Mouse (Mus musculus) midbrain, embryonic 14.5 days (tissue): ENCODE results near the gene Wfdc15a. TPM values are rescaled to one million over a fixed set of nuclear protein-coding genes. Genes with fewer than 3 reads are reported as not detected.
A peak's percentile ranks its signal among the peaks of the same experiment; 100 is the strongest.

ENCODE experiments used
- ATAC-seq: fragments of 200-750 bp; cut with Nextera tagmentation; 2 replicates; pipeline ENCODE4 v1.8.0; 2017; ENCODE audit warnings: moderate number of reproducible peaks, moderate library complexity; ENCODE audit not compliant: low FRiP score, low TSS enrichment
- DNase-seq: peaks from one replicate; pipeline ENCODE4 v3.0.0-alpha.2; 2015
- H3K27ac ChIP-seq: fragments of 300-500 bp; sonication (generic); replicated peaks from 2 replicates; pipeline ENCODE4 v1.5.1; 2014; ENCODE audit warnings: mild to moderate bottlenecking, low read depth, low read length, moderate library complexity
- H3K27me3 ChIP-seq: fragments of 300-500 bp; sonication (generic); 2 replicates; pipeline ENCODE4 v1.6.1; 2014; ENCODE audit warnings: low read length, control low read depth, mixed read lengths; ENCODE audit not compliant: control insufficient read depth, insufficient read depth
- H3K36me3 ChIP-seq: fragments of 300-500 bp; sonication (generic); 2 replicates; pipeline ENCODE4 v1.6.1; 2014; ENCODE audit warnings: low read length, control low read depth; ENCODE audit not compliant: control insufficient read depth, insufficient read depth
- H3K4me1 ChIP-seq: fragments of 300-500 bp; sonication (generic); 2 replicates; pipeline ENCODE4 v1.6.1; 2014; ENCODE audit warnings: mild to moderate bottlenecking, antibody characterized with exemption, low read length, control low read depth; ENCODE audit not compliant: control insufficient read depth, insufficient read depth
- H3K4me2 ChIP-seq: fragments of 300-500 bp; sonication (generic); 2 replicates; pipeline ENCODE4 v1.6.1; 2014; ENCODE audit warnings: mild to moderate bottlenecking, low read length, moderate library complexity
- H3K4me3 ChIP-seq: fragments of 300-500 bp; sonication (generic); replicated peaks from 2 replicates; pipeline ENCODE4 v1.5.1; 2014; ENCODE audit warnings: low read depth, low read length
- H3K9ac ChIP-seq: fragments of 300-500 bp; sonication (generic); replicated peaks from 2 replicates; pipeline ENCODE4 v1.6.1; 2014; ENCODE audit warnings: mild to moderate bottlenecking, low read length, moderate library complexity
- H3K9me3 ChIP-seq: fragments of 300-500 bp; sonication (generic); 2 replicates; pipeline ENCODE4 v1.6.1; 2016; ENCODE audit warnings: low read length, control low read depth, mixed read lengths; ENCODE audit not compliant: control insufficient read depth
- WGBS: fragments of 180-500 bp; shearing (Covaris S2); extraction: QIAGEN DNeasy Blood & Tissue Kit; methylation state at CpG from one replicate; pipeline ENCODE4 v1.1.7; 2014; 5-methylcytosine and 5-hydroxymethylcytosine counted together
- polyA plus RNA-seq: library from polyadenylated mRNA; unstranded; fragments of >200 nt; fragmentation: Nextera tagmentation; extraction: Ambion mirVana; gene quantifications from 2 replicates; pipeline ENCODE4 v1.2.1, GENCODE M21; 2014

Gene Wfdc15a
- polyA plus RNA-seq, 1 experiment from 2014 or later = not detected

DNA sequence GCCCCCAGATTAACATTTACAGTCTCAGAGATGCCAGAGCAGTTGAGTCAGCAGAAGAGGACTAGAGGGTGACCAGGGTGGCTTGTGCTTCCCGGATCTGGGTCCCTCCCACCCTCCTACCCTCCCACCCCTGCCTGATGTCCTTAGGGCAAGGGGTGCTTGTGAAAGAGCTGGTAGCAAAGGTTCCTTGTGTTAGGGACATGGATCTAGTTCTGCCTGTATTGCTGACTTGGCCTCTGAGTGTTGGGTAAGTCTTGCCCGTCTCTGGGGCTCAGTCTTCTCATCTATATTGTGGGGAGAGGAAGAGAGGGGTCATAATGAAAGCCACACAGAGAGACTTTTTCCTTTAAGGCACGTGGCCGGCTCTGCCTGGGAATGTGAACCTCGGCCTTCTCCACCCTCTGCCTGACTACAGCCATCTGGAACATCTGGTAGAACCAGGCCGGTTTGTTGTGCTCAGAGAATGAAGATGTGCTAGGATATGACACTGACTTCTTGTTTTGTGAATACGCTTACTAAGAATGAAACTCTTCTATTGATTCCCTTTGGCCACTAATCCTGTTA, 17.2 kb downstream of the Wfdc15a start, which contains the start of gene Wfdc5:
Gene Wfdc5 (minus strand): TSS at position 51 of the 564 bp plus-strand sequence.
- no peak within 1 kb of the TSS for H3K4me2 ChIP-seq
- no peaks in the 10 kb centered on the region for H3K27me3 ChIP-seq
- WGBS = 57% methylated on average over 7 of the region's 7 CpGs
- no peaks in the 10 kb centered on the region for H3K9me3 ChIP-seq
- ATAC-seq (no peak), DNase-seq (no peak)
- no peak within 1 kb of the TSS for H3K4me3 ChIP-seq
- no peaks in the 10 kb centered on the region for H3K4me1 ChIP-seq
- H3K27ac ChIP-seq = no peak within 1 kb of the TSS
- H3K36me3 ChIP-seq = no peaks in the 10 kb centered on the region
- no peak within 1 kb of the TSS for H3K9ac ChIP-seq

DNA sequence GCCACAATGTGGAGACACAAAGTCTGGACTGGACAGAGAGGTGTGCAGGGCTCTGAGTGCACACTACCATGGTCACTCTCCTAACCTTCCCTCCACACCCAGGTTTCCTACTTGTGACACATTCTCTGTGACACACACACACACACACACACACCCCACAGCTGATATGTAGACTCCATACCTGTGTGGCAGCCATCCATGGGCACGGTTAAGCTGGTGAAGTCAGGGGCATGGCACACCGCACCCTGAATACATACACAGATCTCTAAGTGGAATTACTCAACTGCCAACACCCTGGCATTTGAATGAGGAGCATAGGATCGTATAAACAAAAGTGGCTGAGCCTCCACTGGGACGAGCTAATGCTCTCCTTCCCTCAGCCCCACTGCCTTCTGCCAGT, 19.2 kb downstream of the Wfdc15a start:
- Histone ChIP-seq H3K4me3 (no peak overlapping the region), H3K27me3 (no peaks in the 10 kb centered on the region), H3K4me1 (no peaks in the 10 kb centered on the region), H3K9ac (no peak overlapping the region), H3K4me2 (no peak overlapping the region), H3K9me3 (no peaks in the 10 kb centered on the region), H3K27ac (no peak overlapping the region), H3K36me3 (no peaks in the 10 kb centered on the region)
- no peak for DNase-seq
- WGBS = 88% methylated on average over 4 of the region's 4 CpGs
- no peak for ATAC-seq

- Histone ChIP-seq H3K36me3 (no peaks in the 10 kb centered on the region), H3K27ac (no peak overlapping the region), H3K4me1 (no peaks in the 10 kb centered on the region), H3K4me2 (no peak overlapping the region), H3K4me3 (no peak overlapping the region), H3K9ac (no peak overlapping the region), H3K27me3 (no peaks in the 10 kb centered on the region), H3K9me3 (no peaks in the 10 kb centered on the region)
- peak; percentile 26 for DNase-seq
- no peak for ATAC-seq
- 45% methylated on average over 3 of the region's 3 CpGs for whole genome bisulfite sequencing
Observed at GRCm38 (mm10) chr2:164180124-164180523, 19.8 kb downstream of the Wfdc15a start.

- WGBS = 87% methylated on average over 5 of the region's 5 CpGs
Observed at GRCm38 (mm10) chr2:164177831-164178230, 22.1 kb downstream of the Wfdc15a start.

GRCm38 (mm10) chr2:164175850-164176249, 24.1 kb downstream of the Wfdc15a start:
- Histone ChIP-seq H3K4me2 (no peak overlapping the region), H3K27me3 (peaks cover 12% of the 10 kb centered on the region; the same call in 1 of the 2 replicates), H3K36me3 (no peaks in the 10 kb centered on the region), H3K9ac (no peak overlapping the region), H3K9me3 (no peaks in the 10 kb centered on the region), H3K4me1 (peaks cover 4% of the 10 kb centered on the region; the same call in 1 of the 2 replicates), H3K4me3 (no peak overlapping the region), H3K27ac (no peak overlapping the region)
- 71% methylated on average over 3 of the region's 3 CpGs for whole genome bisulfite sequencing
- no peak for ATAC-seq
- DNase-seq = no peak

More at GRCm38 (mm10) chr2:164177831-164178230, 22.1 kb downstream of the Wfdc15a start:
- no peak overlapping the region for H3K27ac ChIP-seq
- DNase-seq (no peak), ATAC-seq (no peak)
- no peak overlapping the region for H3K9ac ChIP-seq
- no peaks in the 10 kb centered on the region for H3K27me3 ChIP-seq
- H3K4me2 ChIP-seq = no peak overlapping the region
- H3K9me3 ChIP-seq = no peaks in the 10 kb centered on the region
- no peaks in the 10 kb centered on the region for H3K4me1 ChIP-seq
- no peaks in the 10 kb centered on the region for H3K36me3 ChIP-seq
- H3K4me3 ChIP-seq = no peak overlapping the region

DNA sequence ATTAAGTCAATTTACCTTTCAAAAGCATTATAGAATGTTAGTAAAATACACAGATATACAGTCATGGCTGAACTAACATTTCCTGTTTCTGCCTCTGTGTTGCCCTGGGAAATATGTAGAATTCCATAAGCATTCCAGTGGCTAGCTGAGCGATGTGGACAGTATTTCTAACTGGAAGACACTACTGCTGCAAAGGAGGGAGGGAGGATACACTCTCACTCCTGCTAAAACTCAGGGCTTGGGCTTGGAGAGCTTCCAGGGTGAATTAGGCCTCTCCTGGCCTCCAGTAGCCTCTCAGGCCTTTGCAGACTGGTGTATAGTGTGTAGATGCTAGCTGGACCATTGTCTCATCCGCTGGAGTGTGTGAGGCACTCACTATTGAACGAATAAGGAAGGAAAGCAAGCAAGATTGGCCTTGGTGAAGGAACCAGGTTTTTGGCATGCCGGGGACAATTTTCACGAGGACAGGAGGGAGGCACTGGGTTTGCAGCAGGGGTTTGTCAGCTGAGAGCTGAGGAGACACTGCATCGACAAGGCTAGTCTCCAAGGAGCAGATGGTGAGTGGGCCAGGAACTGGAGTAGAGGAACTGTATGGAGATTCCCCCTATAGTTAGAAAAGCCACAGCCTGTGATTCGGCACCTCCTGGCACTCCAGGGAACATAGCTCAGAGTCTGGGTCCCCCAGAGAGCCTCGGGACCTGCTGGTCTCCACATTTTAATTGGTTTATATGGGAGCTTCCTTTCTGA, 25.1 kb downstream of the Wfdc15a start:
- Histone ChIP-seq H3K4me2 (no peak overlapping the region), H3K27ac (no peak overlapping the region), H3K4me3 (no peak overlapping the region), H3K27me3 (peaks cover 21% of the 10 kb centered on the region), H3K9ac (no peak overlapping the region), H3K9me3 (no peaks in the 10 kb centered on the region), H3K4me1 (peaks cover 6% of the 10 kb centered on the region; the same call in 1 of the 2 replicates), H3K36me3 (no peaks in the 10 kb centered on the region)
- 78% methylated on average over 8 of the region's 8 CpGs for WGBS
- no peak for DNase-seq
- ATAC-seq = no peak

DNA sequence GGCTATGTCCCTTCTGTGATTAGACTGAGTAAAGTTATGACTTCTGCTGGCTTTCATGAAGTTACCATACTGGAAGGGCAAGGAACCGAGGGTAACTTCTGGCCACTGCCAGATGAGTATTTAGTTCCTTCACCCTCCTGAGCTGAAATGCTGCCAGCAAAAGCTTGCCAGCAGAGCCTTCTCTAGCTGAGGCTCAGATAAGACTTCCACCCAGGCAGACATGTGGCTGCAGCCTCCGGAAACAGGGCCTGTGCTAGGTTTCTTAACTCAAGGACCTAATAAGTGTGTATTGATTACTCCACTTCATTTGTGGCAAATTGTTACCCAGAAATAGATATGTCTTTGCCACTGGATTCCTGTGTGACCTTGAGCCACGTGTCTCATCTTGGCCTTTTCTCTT, 26.5 kb downstream of the Wfdc15a start:
- Histone ChIP-seq H3K36me3 (no peaks in the 10 kb centered on the region), H3K9me3 (no peaks in the 10 kb centered on the region), H3K27ac (no peak overlapping the region), H3K9ac (no peak overlapping the region), H3K4me3 (no peak overlapping the region), H3K4me1 (peaks cover 9% of the 10 kb centered on the region; the same call in 1 of the 2 replicates), H3K27me3 (peaks cover 35% of the 10 kb centered on the region), H3K4me2 (no peak overlapping the region)
- ATAC-seq (no peak), DNase-seq (no peak)
- 75% methylated on average over 3 of the region's 3 CpGs for WGBS

DNA sequence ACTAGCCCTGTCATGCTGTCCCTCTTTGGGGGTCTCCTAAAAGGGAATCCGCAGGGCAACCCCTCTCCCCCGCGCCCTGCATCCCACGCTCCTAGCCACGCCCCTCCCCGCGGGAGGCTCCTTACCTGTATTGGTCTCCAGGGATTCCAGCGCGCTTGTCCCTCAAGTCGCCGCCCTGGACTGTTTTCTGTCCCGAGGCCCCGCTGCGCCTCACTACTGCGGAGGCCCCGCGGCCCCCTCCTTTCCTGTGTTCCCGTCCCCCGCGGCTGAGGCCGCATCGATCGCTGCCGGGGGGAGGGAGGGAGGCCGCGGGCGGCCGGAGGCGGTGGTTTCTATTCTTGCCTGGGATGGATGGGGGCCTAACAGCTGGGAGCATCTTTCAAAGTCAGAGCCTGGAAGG, 29.0 kb downstream of the Wfdc15a start, which contains the start of gene Kcns1:
Gene Kcns1 (minus strand): TSS at position 212 of the 400 bp plus-strand sequence.
- peaks cover 59% of the 10 kb centered on the region for H3K27me3 ChIP-seq
- H3K9ac ChIP-seq = peak within 1 kb of the TSS; percentile 34; the same call in 1 of the 2 replicates
- WGBS = 2% methylated on average over 29 of the region's 29 CpGs
- DNase-seq = peak; percentile 48
- no peaks in the 10 kb centered on the region for H3K36me3 ChIP-seq
- ATAC-seq = no peak
- H3K4me2 ChIP-seq = peak within 1 kb of the TSS; percentile 57
- peaks cover 9% of the 10 kb centered on the region; the same call in 1 of the 2 replicates for H3K4me1 ChIP-seq
- H3K9me3 ChIP-seq = no peaks in the 10 kb centered on the region
- peak within 1 kb of the TSS; percentile 32 for H3K4me3 ChIP-seq
- no peak within 1 kb of the TSS for H3K27ac ChIP-seq
